Mouse (Mus musculus) intestine, postnatal 0 days (tissue): Measurements from ENCODE around the gene Scgb2b26. TPM values are rescaled to one million over a fixed set of nuclear protein-coding genes. Genes with fewer than 3 reads are reported as not detected.
"Not testable (repeated sequence)": the region's sequence is repeated elsewhere in the genome, so short reads cannot be mapped to it uniquely, and the experiment has no call there.

ENCODE experiments used
- ATAC-seq: fragments of 200-750 bp; cut with Nextera tagmentation; 2 replicates; pipeline ENCODE4 v1.8.0; 2017; ENCODE audit warnings: mild to moderate bottlenecking, moderate TSS enrichment, moderate library complexity
- H3K27ac ChIP-seq: fragments of 300-500 bp; sonication (generic); 2 replicates; pipeline ENCODE4 v1.5.1; 2014; ENCODE audit warnings: mild to moderate bottlenecking, low read depth, low read length, moderate library complexity
- H3K27me3 ChIP-seq: fragments of 300-500 bp; sonication (generic); replicated peaks from 2 replicates; pipeline ENCODE4 v1.6.1; 2014; ENCODE audit warnings: low read length, mixed read lengths; ENCODE audit not compliant: control insufficient read depth, insufficient read depth
- H3K36me3 ChIP-seq: fragments of 300-500 bp; sonication (generic); 2 replicates; pipeline ENCODE4 v1.6.1; 2014; ENCODE audit warnings: mild to moderate bottlenecking, moderate library complexity; ENCODE audit not compliant: control insufficient read depth, insufficient read depth
- H3K4me1 ChIP-seq: fragments of 300-500 bp; sonication (generic); replicated peaks from 2 replicates; pipeline ENCODE4 v1.6.1; 2014; ENCODE audit warnings: antibody characterized with exemption, low read length, mixed read lengths; ENCODE audit not compliant: control insufficient read depth, insufficient read depth
- H3K4me2 ChIP-seq: fragments of 300-500 bp; sonication (generic); replicated peaks from 2 replicates; pipeline ENCODE4 v1.6.1; 2014; ENCODE audit warnings: low read depth, mild to moderate bottlenecking, moderate library complexity
- H3K4me3 ChIP-seq: fragments of 300-500 bp; sonication (generic); 2 replicates; pipeline ENCODE4 v1.5.1; 2014; ENCODE audit warnings: low read depth, low read length
- H3K9ac ChIP-seq: fragments of 300-500 bp; sonication (generic); 2 replicates; pipeline ENCODE4 v1.6.1; 2014; ENCODE audit warnings: mild to moderate bottlenecking, low read depth, low read length
- H3K9me3 ChIP-seq: fragments of 300-500 bp; sonication (generic); 2 replicates; pipeline ENCODE4 v1.6.1; 2016; ENCODE audit warnings: mixed run types; ENCODE audit not compliant: control insufficient read depth
- CTCF ChIP-seq: sonication (generic); IDR thresholded peaks from 2 replicates; pipeline ENCODE4 v1.5.1; 2016; ENCODE audit warnings: low read depth, mild to moderate bottlenecking, control low read depth, antibody characterized with exemption, moderate library complexity
- WGBS: fragments of 180-500 bp; shearing (Covaris S2); extraction: QIAGEN DNeasy Blood & Tissue Kit; methylation state at CpG from one replicate; pipeline ENCODE4 v1.1.7; 2014; 5-methylcytosine and 5-hydroxymethylcytosine counted together
- polyA plus RNA-seq: library from polyadenylated mRNA; unstranded; fragments of >200 nt; fragmentation: Nextera tagmentation; extraction: Ambion mirVana; gene quantifications from 2 replicates; pipeline ENCODE4 v1.2.1, GENCODE M21; 2015

The Scgb2b26 gene
- not detected in 2 replicates for polyA plus RNA-seq

DNA sequence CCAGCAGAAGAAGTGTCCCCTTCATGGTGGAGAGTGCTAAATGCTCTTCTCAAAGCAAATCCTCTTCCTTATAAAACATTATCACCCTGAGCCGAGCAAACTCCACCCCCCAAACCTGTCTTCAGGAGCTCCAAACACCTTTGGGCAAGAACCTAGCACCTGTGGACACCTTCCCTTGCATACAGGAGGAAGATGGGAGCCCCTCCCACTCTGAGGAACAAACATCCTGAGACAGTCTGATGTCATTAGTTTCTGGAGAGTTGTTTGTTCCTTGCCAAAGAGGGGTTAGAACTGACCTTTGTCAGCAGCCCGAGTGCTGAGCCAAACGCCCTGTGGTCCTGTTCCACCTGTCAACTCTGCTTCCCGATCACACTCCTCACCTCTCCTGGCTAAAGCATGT is at the start of gene Scgb2b26:
Scgb2b26 (minus strand) TSS at position 101 of the 400 bp plus-strand sequence.
- Histone ChIP-seq H3K36me3 (no peaks in the 10 kb centered on the region), H3K4me2 (no peak within 1 kb of the TSS), H3K27ac (no peak within 1 kb of the TSS), H3K4me3 (no peak within 1 kb of the TSS), H3K9me3 (no peaks in the 10 kb centered on the region), H3K9ac (no peak within 1 kb of the TSS), H3K4me1 (no peaks in the 10 kb centered on the region), H3K27me3 (no peaks in the 10 kb centered on the region)
- no peak for TF ChIP-seq CTCF
- WGBS: 76% methylated on average over 4 of the region's 4 CpGs
- ATAC-seq: no peak

DNA sequence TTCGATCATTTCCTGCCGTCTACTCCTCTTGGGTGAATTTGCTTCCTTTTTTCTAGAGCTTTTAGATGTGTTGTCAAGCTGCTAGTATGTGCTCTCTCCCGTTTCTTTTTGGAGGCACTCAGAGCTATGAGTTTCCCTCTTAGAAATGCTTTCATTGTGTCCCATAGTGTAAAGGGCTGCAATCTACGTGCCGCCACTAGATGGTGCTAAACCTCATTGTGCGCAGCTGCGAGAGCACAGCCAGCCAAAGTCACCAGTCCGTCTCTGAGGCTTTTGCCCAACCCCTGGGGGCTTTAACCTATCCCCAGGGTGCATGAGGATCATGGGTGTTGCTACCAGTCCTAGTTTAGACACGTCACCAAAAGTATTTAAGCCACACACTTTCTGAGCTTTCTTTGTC is 37.4 kb upstream of the Scgb2b26 start:
- not testable (repeated sequence) for ATAC-seq, H3K27me3 ChIP-seq, H3K27ac ChIP-seq, H3K4me1 ChIP-seq, H3K4me3 ChIP-seq, H3K9me3 ChIP-seq, H3K36me3 ChIP-seq, H3K9ac ChIP-seq, H3K4me2 ChIP-seq
- 26% methylated on average over 8 of the region's 9 CpGs for WGBS
- TF ChIP-seq CTCF: peak; percentile 62

DNA sequence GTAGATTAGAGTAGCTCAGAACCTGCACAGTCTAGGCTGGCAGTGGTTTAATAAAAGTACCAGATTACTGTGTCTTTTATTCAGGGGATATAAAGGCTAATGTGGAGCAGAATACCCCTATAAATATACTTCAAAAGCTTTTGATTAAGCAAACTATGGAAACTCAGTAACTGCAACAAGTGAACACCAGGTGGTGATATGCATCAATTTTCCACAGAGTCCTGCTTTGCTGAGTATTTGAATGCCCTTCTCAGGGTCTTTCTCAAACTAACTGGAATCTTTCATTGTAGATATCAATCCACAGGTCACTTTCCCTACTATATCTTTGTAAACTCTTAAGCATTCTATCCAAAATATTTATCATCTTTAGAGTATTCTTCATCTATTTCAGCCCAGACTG is 41.9 kb downstream of the Scgb2b26 start:
- no peak overlapping the region for H3K27ac ChIP-seq
- ATAC-seq: no peak
- H3K4me3 ChIP-seq: no peak overlapping the region
- H3K27me3 ChIP-seq: no peaks in the 10 kb centered on the region
- no peak for TF ChIP-seq CTCF
- H3K4me2 ChIP-seq: no peak overlapping the region
- no peaks in the 10 kb centered on the region for H3K36me3 ChIP-seq
- 0 out of 2 replicates have a peak, but pooled peaks cover 3% of the 10 kb centered on the region for H3K9me3 ChIP-seq
- H3K4me1 ChIP-seq: no peaks in the 10 kb centered on the region
- H3K9ac ChIP-seq: no peak overlapping the region

DNA sequence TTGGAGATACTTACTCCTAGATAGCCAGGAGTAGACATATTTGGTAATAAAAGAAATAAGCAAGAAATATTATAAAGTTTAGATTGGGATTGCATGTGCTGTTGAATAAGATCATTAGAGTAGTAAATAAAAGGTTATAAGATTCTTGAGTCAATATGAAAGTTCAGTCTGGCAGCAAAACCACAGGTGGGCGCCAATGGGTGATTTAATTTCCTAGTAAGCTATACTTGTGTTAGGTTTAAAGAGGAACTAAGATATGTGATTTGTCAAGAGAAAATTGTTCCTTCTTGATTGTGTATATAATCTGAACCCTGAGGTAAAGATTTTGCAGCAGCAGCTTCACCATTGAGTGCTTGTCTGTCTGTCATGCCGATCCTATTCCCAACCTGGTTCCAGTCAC is 44.0 kb downstream of the Scgb2b26 start:
- H3K4me1 ChIP-seq: no peaks in the 10 kb centered on the region
- H3K27me3 ChIP-seq: no peaks in the 10 kb centered on the region
- no peak overlapping the region for H3K4me3 ChIP-seq
- no peaks in the 10 kb centered on the region for H3K36me3 ChIP-seq
- H3K9me3 ChIP-seq: peaks cover 5% of the 10 kb centered on the region; the same call in 1 of the 2 replicates
- WGBS: 78% methylated on average over 2 of the region's 2 CpGs
- no peak for ATAC-seq
- no peak for TF ChIP-seq CTCF
- no peak overlapping the region for H3K9ac ChIP-seq
- no peak overlapping the region for H3K27ac ChIP-seq
- H3K4me2 ChIP-seq: no peak overlapping the region

DNA sequence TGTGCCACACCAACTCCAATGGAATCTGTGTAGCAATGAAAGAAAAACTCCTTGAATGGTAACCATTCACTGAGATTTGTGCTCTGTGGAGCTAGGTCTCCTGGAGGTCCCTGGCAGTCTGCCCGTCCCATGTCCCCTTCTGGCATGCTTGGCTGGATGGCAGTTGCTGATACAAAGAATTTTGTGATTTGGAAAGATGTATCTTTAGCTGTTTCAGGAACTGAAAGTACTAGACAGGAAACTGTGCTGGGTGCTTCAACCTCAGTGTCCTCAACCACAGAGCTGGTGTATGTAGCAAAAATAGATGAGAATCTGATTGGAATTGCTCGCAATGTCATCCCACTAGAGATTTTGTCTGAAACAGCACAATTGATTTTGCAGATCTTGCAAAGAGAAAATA is 44.8 kb downstream of the Scgb2b26 start:
- H3K9ac ChIP-seq: no peak overlapping the region
- no peak overlapping the region for H3K4me2 ChIP-seq
- TF ChIP-seq CTCF: no peak
- 58% methylated on average over 2 of the region's 2 CpGs for whole genome bisulfite sequencing
- peaks cover 5% of the 10 kb centered on the region; the same call in 1 of the 2 replicates for H3K9me3 ChIP-seq
- no peaks in the 10 kb centered on the region for H3K4me1 ChIP-seq
- no peak overlapping the region for H3K27ac ChIP-seq
- H3K36me3 ChIP-seq: no peaks in the 10 kb centered on the region
- H3K27me3 ChIP-seq: no peaks in the 10 kb centered on the region
- no peak for ATAC-seq
- H3K4me3 ChIP-seq: no peak overlapping the region

Other genes with a start within 250 kb of the Scgb2b26 start
- not detected in 2 replicates for gene Scgb2b24, start 205.7 kb downstream of the Scgb2b26 start, polyA plus RNA-seq
- not detected in 2 replicates for gene Scgb1b24, start 201.2 kb downstream of the Scgb2b26 start, polyA plus RNA-seq
- not detected in 2 replicates for gene Scgb2b27, start 68.9 kb upstream of the Scgb2b26 start, polyA plus RNA-seq
- gene Scgb1b27, start 76.4 kb upstream of the Scgb2b26 start, polyA plus RNA-seq: not detected in 2 replicates
- not detected in 2 replicates for gene Scgb1b30, start 150.4 kb upstream of the Scgb2b26 start, polyA plus RNA-seq
- gene Wtip, start 188.2 kb upstream of the Scgb2b26 start, polyA plus RNA-seq: 3.2 TPM in 2 replicates
- gene Uba2, start 224.6 kb upstream of the Scgb2b26 start, polyA plus RNA-seq: 50.2 and 50.8 TPM in 2 replicates